Mouse (Mus musculus): Measurements from ENCODE around the gene Arhgef16. TPM values are rescaled to one million over a fixed set of nuclear protein-coding genes. Genes with fewer than 3 reads are reported as not detected.

Arhgef16 gene
- total RNA-seq (2021), result under 1 TPM; 0.09 to 0.26 TPM
- long read RNA-seq, experiment 1, partial matches to known transcripts, result 0 of 1 reads
- long read RNA-seq, experiment 1, other reads (novel, unspliced or antisense), result 0 of 1 reads
- long read RNA-seq, experiment 2, result 0 reads

GRCm38 (mm10) chr4:154301466-154301881 is at the start of gene Arhgef16:
TSS of gene Arhgef16 (minus strand) at chr4:154301676.
- peak; percentile 39 for DNase-seq (ENCODE audit: low spot score)

GRCm38 (mm10) chr4:154348197-154348786 is 46.8 kb upstream of the Arhgef16 start:
- no peak for DNase-seq (ENCODE audit: low spot score)

GRCm38 (mm10) chr4:154346731-154347522 is 45.5 kb upstream of the Arhgef16 start:
- DNase-seq (ENCODE audit: low spot score), result no peak

- DNase-seq (ENCODE audit: low spot score), result peak; percentile 24
These were observed 35.2 kb upstream of the Arhgef16 start for GRCm38 (mm10) chr4:154336650-154337049.

GRCm38 (mm10) chr4:154335761-154336160 is 34.3 kb upstream of the Arhgef16 start, which contains the start of gene B230104I21Rik:
TSS of gene B230104I21Rik (plus strand) at chr4:154336127.
- DNase-seq (ENCODE audit: low spot score), result no peak

- peak; percentile 9 for DNase-seq (ENCODE audit: low spot score)
These were observed 33.4 kb upstream of the Arhgef16 start for GRCm38 (mm10) chr4:154334699-154335402.

GRCm38 (mm10) chr4:154333300-154333699 is 31.8 kb upstream of the Arhgef16 start:
- DNase-seq (ENCODE audit: low spot score), result no peak

GRCm38 (mm10) chr4:154331271-154331670 is 29.8 kb upstream of the Arhgef16 start:
- no peak for DNase-seq (ENCODE audit: low spot score)

- no peak for DNase-seq (ENCODE audit: low spot score)
These were observed 28.5 kb upstream of the Arhgef16 start for GRCm38 (mm10) chr4:154330001-154330400.

- peak; percentile 61 for DNase-seq (ENCODE audit: low spot score)
These were observed 27.4 kb upstream of the Arhgef16 start for GRCm38 (mm10) chr4:154328836-154329235.

- no peak for DNase-seq (ENCODE audit: low spot score)
These were observed 27.0 kb upstream of the Arhgef16 start for GRCm38 (mm10) chr4:154328431-154328830.

- no peak for DNase-seq (ENCODE audit: low spot score)
These were observed 23.9 kb upstream of the Arhgef16 start for GRCm38 (mm10) chr4:154325410-154325809.

- DNase-seq (ENCODE audit: low spot score), result no peak
These were observed 12.1 kb upstream of the Arhgef16 start for GRCm38 (mm10) chr4:154313622-154313967.

GRCm38 (mm10) chr4:154312935-154313621 is 11.6 kb upstream of the Arhgef16 start:
- no peak for DNase-seq (ENCODE audit: low spot score)

- DNase-seq (ENCODE audit: low spot score), result no peak
These were observed 10.8 kb upstream of the Arhgef16 start for GRCm38 (mm10) chr4:154312143-154312812.

GRCm38 (mm10) chr4:154310576-154311262 is 9.2 kb upstream of the Arhgef16 start:
- DNase-seq (ENCODE audit: low spot score), result no peak

- no peak for DNase-seq (ENCODE audit: low spot score)
These were observed 7.7 kb upstream of the Arhgef16 start for GRCm38 (mm10) chr4:154309131-154309530.

- DNase-seq (ENCODE audit: low spot score), result no peak
These were observed 1.8 kb downstream of the Arhgef16 start for GRCm38 (mm10) chr4:154299541-154300271.

GRCm38 (mm10) chr4:154297761-154298160 is 3.7 kb downstream of the Arhgef16 start:
- no peak for DNase-seq (ENCODE audit: low spot score)
